ENCODE assay signal across 27 mouse cellular contexts in genomic region chr8:47979876-47980275, GRCm38 (mm10). TPM values are rescaled to one million over a fixed set of nuclear protein-coding genes. Genes with fewer than 3 reads are reported as not detected.
DNase-seq lines count a peak whose midpoint lies in the region; ATAC-seq lines count a peak whose summit lies in the region.
"Had no signal": no experiment of that assay in that cellular context is flagged by ENCODE, and none has a peak within 500 bp of the region (broad histone marks: within the 10 kb centered on the region; RNA-seq: fewer than 3 reads in every experiment).

No protein-coding gene starts in this region.

- no peaks in the 10 kb centered on the region for H3K9me3 ChIP-seq in kidney, embryonic 14.5 days (ENCODE audit: control insufficient read depth, low read length)
- no peaks in the 10 kb centered on the region for H3K9me3 ChIP-seq in kidney, embryonic 15.5 days (replicated peaks)
- H3K9me3 ChIP-seq: embryonic facial prominence, embryonic 13.5 days; forebrain, embryonic 12.5 days; forebrain, embryonic 15.5 days; heart, embryonic 12.5 days; heart, embryonic 15.5 days; hindbrain, embryonic 13.5 days had no signal

- H3K36me3 ChIP-seq in kidney, embryonic 14.5 days (ENCODE audit: control insufficient read depth, insufficient read depth, low read length): no peaks in the 10 kb centered on the region; the same call in 1 of the 2 replicates
- peaks cover 21% of the 10 kb centered on the region for H3K36me3 ChIP-seq in kidney, embryonic 15.5 days
- H3K36me3 ChIP-seq: forebrain, embryonic 12.5 days; forebrain, embryonic 15.5 days; hindbrain, embryonic 13.5 days had no signal

- no peak for ATAC-seq in kidney, embryonic 14.5 days (ENCODE audit: low FRiP score, low TSS enrichment)
- ATAC-seq in kidney, embryonic 15.5 days (replicated peaks; ENCODE audit: low FRiP score): no peak
- ATAC-seq in monocyte, adult 5-6 weeks (replicated peaks; ENCODE audit: insufficient number of reproducible peaks, low FRiP score, low TSS enrichment, poor library complexity, severe bottlenecking): no peak
- ATAC-seq: activated CD4-positive, CD25-positive, alpha-beta regulatory T cell, adult 4 months; forebrain, embryonic 15.5 days had no signal

- H3K4me2 ChIP-seq in kidney, embryonic 14.5 days (replicated peaks; ENCODE audit: low read depth, low read length): no peak overlapping the region
- no peak overlapping the region for H3K4me2 ChIP-seq in kidney, embryonic 15.5 days
- H3K4me2 ChIP-seq: embryonic facial prominence, embryonic 13.5 days; forebrain, embryonic 12.5 days; forebrain, embryonic 15.5 days; heart, embryonic 12.5 days; heart, embryonic 15.5 days; hindbrain, embryonic 13.5 days had no signal

- H3K27ac ChIP-seq in kidney, embryonic 14.5 days (ENCODE audit: low read depth, low read length): no peak overlapping the region
- no peak overlapping the region for H3K27ac ChIP-seq in kidney, embryonic 15.5 days
- H3K27ac ChIP-seq: embryonic facial prominence, embryonic 10.5 days; embryonic facial prominence, embryonic 13.5 days; forebrain, embryonic 12.5 days; forebrain, embryonic 15.5 days; heart, embryonic 15.5 days; hindbrain, embryonic 10.5 days; hindbrain, embryonic 13.5 days had no signal

- H3K4me3 ChIP-seq in kidney, embryonic 14.5 days (ENCODE audit: low read length): no peak overlapping the region
- no peak overlapping the region for H3K4me3 ChIP-seq in kidney, embryonic 15.5 days (replicated peaks)
- H3K4me3 ChIP-seq: embryonic facial prominence, embryonic 10.5 days; embryonic facial prominence, embryonic 13.5 days; erythroblast, embryonic 14.5 days; forebrain, embryonic 12.5 days; forebrain, embryonic 15.5 days; heart, embryonic 12.5 days; heart, embryonic 15.5 days; hindbrain, embryonic 10.5 days; hindbrain, embryonic 13.5 days had no signal

- 87% methylated on average over 8 of the region's 8 CpGs for WGBS in kidney, embryonic 14.5 days
- WGBS in kidney, embryonic 15.5 days: 83% methylated on average over 8 of the region's 8 CpGs

- H3K27me3 ChIP-seq in kidney, embryonic 14.5 days (ENCODE audit: control insufficient read depth, insufficient read depth, low read length): no peaks in the 10 kb centered on the region
- no peaks in the 10 kb centered on the region for H3K27me3 ChIP-seq in kidney, embryonic 15.5 days
- H3K27me3 ChIP-seq: embryonic facial prominence, embryonic 13.5 days; forebrain, embryonic 12.5 days; forebrain, embryonic 15.5 days; heart, embryonic 12.5 days; heart, embryonic 15.5 days; hindbrain, embryonic 13.5 days had no signal

- H3K9ac ChIP-seq in kidney, embryonic 14.5 days (ENCODE audit: low read depth, low read length): no peak overlapping the region
- no peak overlapping the region for H3K9ac ChIP-seq in kidney, embryonic 15.5 days
- H3K9ac ChIP-seq: embryonic facial prominence, embryonic 13.5 days; forebrain, embryonic 12.5 days; forebrain, embryonic 15.5 days; heart, embryonic 12.5 days; heart, embryonic 15.5 days; hindbrain, embryonic 13.5 days had no signal

- peak; percentile 62 for DNase-seq in kidney, adult 11 months
- peak; percentile 71 for DNase-seq in kidney, adult 9 months
- DNase-seq in kidney, postnatal 36 days: peak; percentile 59 to 66
- DNase-seq: adrenal gland, adult 8-10 months; adrenal gland, postnatal 25 days; cerebellum, adult 11-12 months; cerebellum, adult 8-10 months; cerebellum, postnatal 10 days; cerebellum, postnatal 36 days; embryo, embryonic 11 days; gastrocnemius, postnatal 25 days; heart, adult 18-20 months; heart, postnatal 10 days; heart, postnatal 36 days had no signal

- H3K4me1 ChIP-seq in kidney, embryonic 14.5 days (ENCODE audit: control insufficient read depth, insufficient read depth, low read length): peaks cover 2% of the 10 kb centered on the region; the same call in 1 of the 2 replicates
- H3K4me1 ChIP-seq in kidney, embryonic 15.5 days: peaks cover 26% of the 10 kb centered on the region

RNA-seq across cellular contexts. Expression of gene Wwc2, which starts 10.8 kb away (rescaled TPM):
- 14.5 and 18.5 TPM in 2 replicates for polyA plus RNA-seq in kidney, embryonic 14.5 days (2014; fragmentation: Nextera tagmentation; extraction: Ambion mirVana)
- 16.3 and 18.0 TPM in 2 replicates for polyA plus RNA-seq in kidney, embryonic 15.5 days (2015; fragmentation: Nextera tagmentation; extraction: Ambion mirVana)
- total RNA-seq in monocyte, adult 5-6 weeks (2017): 1.1 to 3.0 TPM (median 2.9 TPM) in 3 replicates
